Mouse (Mus musculus) cerebellum, adult 18-20 months (tissue): ENCODE measurements around the gene Gm28048.

Experiments used
- DNase-seq, 2 experiments: peaks; one replicate each; pipeline ENCODE4 v3.0.0; 2021

Gm28048 gene

GRCm38 (mm10) chr11:22989786-22990185 is 7.9 kb upstream of the Gm28048 start:
- no peak for DNase-seq

GRCm38 (mm10) chr11:22987357-22987756 is 5.5 kb upstream of the Gm28048 start:
- DNase-seq: peak; percentile 36 to 56

- no peak for DNase-seq
Observed at GRCm38 (mm10) chr11:22985510-22985909, 3.6 kb upstream of the Gm28048 start.

- no peak for DNase-seq
Observed at GRCm38 (mm10) chr11:22982846-22983245, 956 bp upstream of the Gm28048 start.

GRCm38 (mm10) chr11:22981543-22981950 is 343 bp downstream of the Gm28048 start:
- no peak for DNase-seq

GRCm38 (mm10) chr11:22981041-22981440 is 849 bp downstream of the Gm28048 start:
- DNase-seq: no peak

- no peak for DNase-seq
Observed at GRCm38 (mm10) chr11:22979221-22979620, 2.7 kb downstream of the Gm28048 start.

- peak; percentile 71 to 72 for DNase-seq
Observed at GRCm38 (mm10) chr11:22978711-22979110, 3.2 kb downstream of the Gm28048 start.

GRCm38 (mm10) chr11:22978215-22978614 is 3.7 kb downstream of the Gm28048 start:
- no peak for DNase-seq

- no peak for DNase-seq
Observed at GRCm38 (mm10) chr11:22973599-22973998, 8.3 kb downstream of the Gm28048 start.

- DNase-seq: peak; percentile 76 to 88
Observed at GRCm38 (mm10) chr11:22972746-22973526, 9.0 kb downstream of the Gm28048 start.

GRCm38 (mm10) chr11:22971835-22972709 is 9.8 kb downstream of the Gm28048 start, which contains the start of gene Zrsr1:
Gene Zrsr1 (plus strand): TSS chr11:22972005.
- DNase-seq: peak; percentile 83 to 84

- DNase-seq: no peak
Observed at GRCm38 (mm10) chr11:22970546-22970945, 11.3 kb downstream of the Gm28048 start.

- DNase-seq: no peak
Observed at GRCm38 (mm10) chr11:22969486-22969885, 12.4 kb downstream of the Gm28048 start.

- DNase-seq: no peak
Observed at GRCm38 (mm10) chr11:22965503-22965902, 16.4 kb downstream of the Gm28048 start.

GRCm38 (mm10) chr11:22964401-22964800 is 17.5 kb downstream of the Gm28048 start:
- DNase-seq: no peak

GRCm38 (mm10) chr11:22962101-22962500 is 19.8 kb downstream of the Gm28048 start:
- DNase-seq: no peak

- DNase-seq: no peak
Observed at GRCm38 (mm10) chr11:22957791-22958374, 24.0 kb downstream of the Gm28048 start.

- no peak for DNase-seq
Observed at GRCm38 (mm10) chr11:22956830-22957229, 25.1 kb downstream of the Gm28048 start.

GRCm38 (mm10) chr11:22956346-22956745 is 25.5 kb downstream of the Gm28048 start:
- DNase-seq: no peak

- no peak for DNase-seq
Observed at GRCm38 (mm10) chr11:22952668-22953067, 29.2 kb downstream of the Gm28048 start.

GRCm38 (mm10) chr11:22950131-22950530 is 31.8 kb downstream of the Gm28048 start:
- no peak for DNase-seq

GRCm38 (mm10) chr11:22949101-22949500 is 32.8 kb downstream of the Gm28048 start:
- DNase-seq: no peak
